ENCODE assay signal across 15 mouse cellular contexts in the genomic region with DNA sequence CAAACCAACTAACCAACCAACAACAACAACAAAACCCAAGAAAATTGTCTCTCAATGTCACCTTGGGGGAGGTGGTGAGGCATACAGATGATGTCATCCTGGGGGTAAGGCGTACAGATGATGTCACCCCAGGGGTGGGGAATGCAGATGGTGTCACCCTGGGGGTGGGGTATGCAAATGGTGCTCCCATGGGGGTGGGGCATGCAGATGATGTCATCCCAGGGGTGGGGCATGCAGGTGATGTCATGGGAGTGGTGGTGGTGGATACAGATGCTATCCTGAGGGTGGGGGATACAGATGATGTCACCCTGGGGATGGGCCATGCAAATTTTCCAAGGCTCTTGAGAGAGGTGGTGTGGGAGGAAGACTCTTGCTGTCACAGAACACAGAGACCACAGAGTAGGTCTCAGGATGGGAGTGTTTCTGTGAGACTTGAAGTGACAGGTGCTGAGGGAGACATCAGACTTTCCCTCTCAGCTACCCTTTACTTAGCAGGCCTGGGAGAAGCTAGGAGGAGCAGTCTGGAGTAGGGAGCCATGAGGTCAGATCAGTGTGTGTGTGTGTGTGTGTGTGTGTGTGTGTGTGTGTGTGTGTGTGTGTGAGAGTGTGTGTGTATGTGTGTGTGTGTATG.
A peak's percentile ranks its signal among the peaks of the same experiment; 100 is the strongest.
DNase-seq lines count a peak whose midpoint lies in the region; ATAC-seq lines count a peak whose summit lies in the region.
"Had no signal": no experiment of that assay in that cellular context is flagged by ENCODE, and none has a peak within 500 bp of the region (broad histone marks: within the 10 kb centered on the region; RNA-seq: fewer than 3 reads in every experiment).

No protein-coding gene starts in this region.

- no peak overlapping the region for H3K9ac ChIP-seq in heart, embryonic 11.5 days (ENCODE audit: low read depth, low read length)
- no peak overlapping the region for H3K9ac ChIP-seq in liver, embryonic 13.5 days

- peaks cover 25% of the 10 kb centered on the region for H3K4me1 ChIP-seq in heart, embryonic 11.5 days (ENCODE audit: control insufficient read depth, insufficient read depth, low read length)
- no peaks in the 10 kb centered on the region for H3K4me1 ChIP-seq in liver, embryonic 13.5 days (replicated peaks)

- DNase-seq in heart, postnatal 14 days: no peak
- DNase-seq in liver, embryonic 13.5 days: no peak
- DNase-seq in liver (no peak), R1 (ENCODE audit: low read depth, low spot score) (peak; percentile 87)
- peak; percentile 19 for DNase-seq in splenic B cell, adult 2 months (ENCODE audit: low read depth, low spot score)
- DNase-seq in frontal cortex, adult 2 months (ENCODE audit: extremely low spot score in 1 of 2, low spot score in 1 of 2): no peak
- DNase-seq in ovary, postnatal 14 days (ENCODE audit: low spot score): no peak
- DNase-seq: adrenal gland, adult 8-10 months; cerebellum, adult 11-12 months; right cerebral cortex, postnatal 14 days; thymus, postnatal 4 days had no signal

- ATAC-seq in heart, embryonic 11.5 days (replicated peaks; ENCODE audit: insufficient number of reproducible peaks, low FRiP score, low TSS enrichment): peak; percentile 60
- ATAC-seq in liver, embryonic 13.5 days (ENCODE audit: low read depth): peak; percentile 34; the same call in 1 of the 2 replicates
- ATAC-seq: hindbrain, embryonic 16.5 days had no signal

- no peaks in the 10 kb centered on the region for H3K36me3 ChIP-seq in heart, embryonic 11.5 days (ENCODE audit: control insufficient read depth, insufficient read depth, low read length)
- H3K36me3 ChIP-seq in liver, embryonic 13.5 days: no peaks in the 10 kb centered on the region
- no peaks in the 10 kb centered on the region for H3K36me3 ChIP-seq in splenic B cell, adult 2 months (ENCODE audit: control insufficient read depth, insufficient read depth, low read length, poor library complexity, severe bottlenecking)
- H3K36me3 ChIP-seq: G1E; midbrain, embryonic 10.5 days had no signal

- WGBS in heart, embryonic 11.5 days (ENCODE audit: insufficient replicate concordance): 74% methylated on average over 1 of the region's 1 CpGs
- WGBS in liver, embryonic 13.5 days (ENCODE audit: insufficient replicate concordance): 69% methylated on average over 1 of the region's 1 CpGs

- intact Hi-C loops in heart, postnatal 14 days (cut with DNase I): no loop called here

- no peaks in the 10 kb centered on the region for H3K9me3 ChIP-seq in heart, embryonic 11.5 days (replicated peaks; ENCODE audit: control insufficient read depth, low read length)
- no peaks in the 10 kb centered on the region for H3K9me3 ChIP-seq in liver, embryonic 13.5 days (replicated peaks)
- H3K9me3 ChIP-seq: G1E; midbrain, embryonic 10.5 days had no signal

- no peak overlapping the region for H3K4me3 ChIP-seq in heart, embryonic 11.5 days (ENCODE audit: low read depth, low read length)
- no peak overlapping the region for H3K4me3 ChIP-seq in liver, embryonic 13.5 days (replicated peaks)
- H3K4me3 ChIP-seq: midbrain, embryonic 10.5 days had no signal

- H3K4me2 ChIP-seq in heart, embryonic 11.5 days: no peak overlapping the region
- no peak overlapping the region for H3K4me2 ChIP-seq in liver, embryonic 13.5 days

- H3K27ac ChIP-seq in heart, embryonic 11.5 days (ENCODE audit: low read depth, low read length): peak overlapping the region; percentile 64
- H3K27ac ChIP-seq in liver, embryonic 13.5 days: no peak overlapping the region
- H3K27ac ChIP-seq: midbrain, embryonic 10.5 days had no signal

- H3K27me3 ChIP-seq in heart, embryonic 11.5 days (ENCODE audit: control insufficient read depth, insufficient read depth, low read length): no peaks in the 10 kb centered on the region
- H3K27me3 ChIP-seq in liver, embryonic 13.5 days: no peaks in the 10 kb centered on the region
- H3K27me3 ChIP-seq in splenic B cell, adult 2 months (ENCODE audit: control insufficient read depth, insufficient read depth, low read length, poor library complexity, severe bottlenecking): no peaks in the 10 kb centered on the region; the same call in 1 of the 2 replicates

Comparison
In these comparisons a context has a peak if more than half of its experiments do, and no peak if none do; other contexts are left out.
1. DNase-seq: peak in R1 (single experiment) and splenic B cell, adult 2 months (single experiment); none in heart, postnatal 14 days (0 of 2), liver, embryonic 13.5 days (single experiment), liver (single experiment), frontal cortex, adult 2 months (0 of 2) and ovary, postnatal 14 days (single experiment).